Mouse (Mus musculus) thymus, adult 18-20 months (tissue): ENCODE results near the gene Cd302.
A peak's percentile ranks its signal among the peaks of the same experiment; 100 is the strongest.

ENCODE experiments used
- DNase-seq, 2 experiments: peaks; one replicate each; pipeline ENCODE4 v3.0.0; 2022; ENCODE audit warnings: mixed read lengths in 2 of 2

The Cd302 gene

DNA sequence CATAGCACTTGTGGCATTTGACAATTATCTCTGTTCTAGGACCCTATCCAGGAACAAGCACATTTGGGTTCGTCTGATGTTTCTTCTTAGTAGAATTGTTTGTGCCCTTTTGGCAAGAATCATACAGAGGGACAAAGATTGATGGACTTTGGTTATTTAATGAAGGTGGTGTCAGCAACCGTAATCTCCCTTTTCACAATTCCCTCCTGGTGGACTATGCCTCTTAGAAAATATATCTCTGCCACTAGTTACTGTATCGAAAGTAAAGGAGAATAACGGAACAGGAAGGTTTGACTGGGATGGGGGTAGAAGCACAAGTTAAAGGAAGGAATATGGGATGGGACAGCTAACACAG lies at the start of gene Cd302:
Gene Cd302, minus strand, starts transcription at position 22 of the 355 bp plus-strand sequence.
- no peak for DNase-seq

DNA sequence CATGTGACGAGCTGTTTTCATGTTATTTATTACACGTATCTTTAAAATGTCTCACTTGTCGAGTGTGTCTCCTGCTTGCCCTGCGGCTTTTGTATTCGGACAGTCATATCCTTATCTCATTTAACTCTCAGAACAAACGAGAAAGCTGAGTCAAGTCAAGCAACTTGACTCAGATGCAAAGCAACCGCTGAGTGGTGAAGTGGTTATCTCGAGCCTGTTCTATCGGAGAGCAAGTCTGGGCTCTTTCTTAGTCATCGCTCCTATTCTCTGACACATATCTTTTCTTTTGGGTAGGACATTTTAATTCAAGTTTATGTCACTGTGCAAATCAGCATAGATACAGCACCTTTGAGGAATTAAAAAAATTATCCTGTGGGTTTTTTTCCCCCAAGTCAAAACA lies 44.4 kb upstream of the Cd302 start:
- DNase-seq: no peak

DNA sequence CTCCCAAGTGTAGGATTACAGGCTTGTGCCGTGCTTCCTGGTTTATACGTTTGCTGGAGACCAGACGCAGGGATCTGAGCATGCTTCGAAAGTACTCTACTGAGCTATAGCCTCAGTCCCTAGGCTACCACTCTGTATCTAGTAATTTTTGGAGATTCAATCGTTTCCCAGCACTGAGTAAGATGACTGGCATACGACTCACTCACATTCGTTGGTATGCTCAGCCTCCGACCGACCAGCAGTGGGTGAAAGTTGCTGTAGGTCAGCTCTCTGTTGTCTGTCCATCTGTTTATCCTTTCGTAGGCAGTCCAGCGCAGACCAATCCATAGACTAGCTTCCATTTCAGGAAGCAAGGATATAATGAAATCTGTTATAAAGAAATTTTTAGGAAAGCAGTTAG lies 43.3 kb upstream of the Cd302 start:
- DNase-seq: no peak

DNA sequence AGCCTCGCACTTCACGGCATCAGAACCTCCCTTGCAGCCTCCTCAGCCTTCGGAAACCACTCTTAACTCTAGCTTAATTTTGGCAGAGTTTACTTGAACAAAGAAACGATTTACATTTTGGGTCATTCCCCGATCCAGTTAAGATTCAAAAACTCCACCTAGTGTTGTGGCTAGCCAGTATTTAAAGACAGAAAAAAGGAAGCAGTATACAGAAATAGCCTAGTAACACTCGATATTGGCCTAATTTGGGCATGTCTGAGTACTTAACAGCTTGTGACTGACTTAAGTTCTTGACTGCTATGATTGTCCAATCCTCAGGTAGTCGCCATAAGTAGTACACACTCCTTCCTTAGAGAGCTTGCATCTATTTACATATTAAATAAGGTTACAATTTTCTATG lies 42.7 kb upstream of the Cd302 start:
- DNase-seq: no peak

DNA sequence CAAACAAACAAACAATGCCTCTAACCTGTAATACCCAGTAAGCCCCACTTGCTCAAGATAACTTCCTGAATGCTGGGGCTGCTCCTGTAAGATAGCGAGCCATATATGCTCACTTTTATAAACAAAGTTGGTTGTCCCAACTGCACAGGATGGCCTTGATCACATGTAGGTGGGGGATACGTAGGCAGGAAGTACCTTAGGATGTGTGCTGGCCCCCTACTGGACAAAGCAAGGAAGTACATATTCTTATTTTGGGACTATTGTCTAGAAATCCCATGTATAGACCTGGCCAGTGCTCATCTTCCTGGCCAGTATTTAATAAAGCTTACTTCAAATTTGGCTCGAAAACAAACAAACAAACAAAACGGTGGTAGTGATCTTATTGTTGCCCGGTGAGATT lies 39.1 kb upstream of the Cd302 start:
- DNase-seq: no peak

DNA sequence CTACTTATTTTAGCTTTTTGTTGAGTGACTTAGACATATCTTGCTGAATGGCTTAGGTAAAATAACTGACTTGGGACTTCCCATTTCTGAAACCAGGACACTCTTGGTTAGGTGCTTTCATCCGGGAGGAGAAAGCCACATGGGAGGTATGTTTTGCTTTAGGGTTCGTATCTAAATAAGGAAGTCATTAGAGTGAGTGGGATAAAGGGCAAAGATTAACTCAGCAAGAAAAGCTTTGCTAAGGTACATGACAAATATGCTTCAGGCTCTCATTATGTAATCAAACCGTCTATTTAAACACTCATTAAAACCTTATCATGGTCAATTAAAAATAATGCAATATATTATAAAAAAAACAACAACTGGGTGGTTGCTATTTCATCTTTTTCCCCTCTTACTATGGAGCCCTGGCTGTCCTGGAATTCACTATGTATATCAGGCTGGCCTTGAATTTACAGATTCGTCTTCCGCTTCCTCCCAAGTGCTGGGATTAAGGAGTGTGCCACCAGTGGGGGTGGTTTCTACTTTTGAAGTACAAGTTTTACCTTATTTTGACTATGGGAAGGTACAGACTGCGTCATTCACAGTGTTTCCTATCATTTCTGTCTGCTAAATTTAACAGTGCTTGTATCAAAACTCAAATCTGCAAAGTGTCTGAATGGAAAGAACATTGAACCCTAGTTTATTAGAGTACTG lies 37.9 kb upstream of the Cd302 start:
- no peak for DNase-seq

DNA sequence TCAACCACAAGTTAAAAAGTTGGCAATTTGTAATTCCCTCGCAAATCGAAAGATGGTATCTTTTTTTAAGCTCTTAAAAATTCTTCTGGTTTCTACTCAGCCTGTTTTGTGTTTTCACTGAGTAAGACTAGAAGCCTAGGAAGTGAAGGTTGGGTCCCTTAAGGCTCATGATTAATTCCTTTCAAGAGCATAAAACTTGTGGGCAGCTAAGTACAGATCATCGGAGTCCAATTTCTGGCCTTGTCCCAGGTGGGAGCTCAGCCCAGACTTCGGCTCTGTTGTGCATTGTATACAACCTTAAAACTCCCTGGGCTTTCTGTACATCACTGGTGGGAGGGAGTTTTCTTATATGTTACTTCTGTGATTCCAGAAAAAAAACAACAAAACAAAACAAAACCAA lies 19.5 kb upstream of the Cd302 start:
- DNase-seq: no peak

DNA sequence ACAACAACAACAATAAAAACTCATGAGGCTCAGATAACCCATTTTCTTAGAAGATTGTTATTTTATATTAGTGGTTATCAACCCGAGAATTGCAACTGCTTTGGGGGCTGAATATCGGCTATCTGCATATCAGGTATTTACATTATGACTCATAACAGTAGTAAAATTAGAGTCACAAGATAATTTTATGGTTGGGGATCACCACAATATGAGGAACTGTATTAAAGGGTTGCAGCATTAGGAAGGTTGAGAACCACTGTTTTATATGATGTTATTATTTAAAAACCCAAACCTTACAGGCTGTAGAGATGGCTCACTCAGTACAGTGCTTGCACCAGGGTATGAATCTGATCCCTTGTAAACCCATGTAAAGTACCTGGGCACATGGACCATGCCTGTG lies 15.0 kb upstream of the Cd302 start:
- no peak for DNase-seq

DNA sequence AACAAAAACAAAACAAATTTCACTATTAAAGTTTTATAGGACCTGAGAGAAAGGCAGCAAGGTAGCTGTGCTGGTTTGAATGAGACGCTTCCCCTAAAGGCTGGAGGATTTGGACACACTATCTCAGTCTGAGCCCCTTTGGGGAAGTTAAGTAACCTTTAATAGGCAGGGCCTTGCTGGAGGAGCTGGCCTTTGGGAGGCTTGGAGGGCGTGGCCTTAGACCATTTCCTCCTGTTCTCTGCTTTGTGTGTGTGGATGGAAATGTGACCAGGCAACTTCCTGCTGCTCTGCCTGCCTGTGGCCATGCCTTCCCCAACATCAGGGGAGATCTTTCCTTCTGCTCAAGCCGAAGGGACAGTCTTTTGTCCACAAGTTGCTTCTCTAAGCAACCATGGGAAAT lies 14.0 kb upstream of the Cd302 start:
- no peak for DNase-seq

DNA sequence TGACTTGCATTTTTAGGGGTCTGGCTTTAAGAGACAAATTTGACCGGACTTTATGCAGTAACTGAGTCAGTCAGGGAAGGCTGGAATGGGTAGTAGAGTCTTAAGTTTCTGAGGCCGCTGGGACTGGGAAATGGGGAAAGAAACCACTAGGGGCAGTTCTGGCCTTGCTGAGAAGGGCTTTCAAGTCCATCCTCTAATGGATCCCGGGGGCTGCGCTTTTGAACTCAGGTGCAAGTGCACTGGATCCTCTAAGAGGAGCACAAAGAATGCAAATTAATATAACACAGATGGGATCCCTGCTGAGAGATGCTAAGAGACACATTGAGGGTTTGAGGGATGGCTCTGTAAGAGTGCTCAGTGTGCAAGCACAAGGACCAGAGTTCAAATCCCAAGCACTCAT lies 7.1 kb upstream of the Cd302 start:
- no peak for DNase-seq

DNA sequence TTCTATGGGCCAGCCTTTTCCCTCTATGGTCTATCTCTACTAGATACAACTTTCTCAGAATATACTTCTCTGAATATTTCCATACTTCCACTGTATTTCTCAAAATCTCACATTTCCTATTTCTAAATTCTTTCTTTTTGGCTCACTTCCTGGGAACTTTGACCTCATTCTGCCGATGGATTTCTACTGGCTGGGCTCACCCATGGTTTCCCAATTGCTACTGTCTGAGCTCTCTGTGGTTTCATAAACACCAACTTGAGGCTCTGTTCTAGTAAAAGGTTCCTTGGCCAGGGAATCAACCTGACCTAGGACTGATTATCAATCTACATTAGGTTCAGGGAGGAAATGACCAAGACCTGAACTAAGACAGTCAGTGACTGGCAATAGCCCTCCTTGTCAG lies 5.2 kb upstream of the Cd302 start:
- no peak for DNase-seq

DNA sequence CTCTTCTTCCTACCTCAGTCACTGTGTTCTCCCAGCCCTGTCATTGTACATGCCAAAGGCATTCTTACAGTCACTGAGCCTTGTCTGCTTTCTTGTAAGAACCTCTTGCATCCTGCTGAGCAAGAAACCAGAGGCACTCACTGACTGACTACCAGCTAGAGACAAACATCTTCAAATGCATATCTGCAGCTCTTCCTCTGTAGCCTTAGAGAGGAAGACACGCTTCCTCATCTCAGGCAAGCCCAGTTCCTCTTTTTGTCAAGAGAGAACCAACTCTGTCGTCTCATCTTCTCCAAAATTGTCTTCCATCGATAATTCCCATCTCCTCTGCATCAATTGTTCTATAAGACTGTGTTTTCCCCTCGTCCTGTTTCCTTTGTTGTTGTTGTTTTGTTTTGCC lies 4.3 kb upstream of the Cd302 start:
- DNase-seq: no peak

DNA sequence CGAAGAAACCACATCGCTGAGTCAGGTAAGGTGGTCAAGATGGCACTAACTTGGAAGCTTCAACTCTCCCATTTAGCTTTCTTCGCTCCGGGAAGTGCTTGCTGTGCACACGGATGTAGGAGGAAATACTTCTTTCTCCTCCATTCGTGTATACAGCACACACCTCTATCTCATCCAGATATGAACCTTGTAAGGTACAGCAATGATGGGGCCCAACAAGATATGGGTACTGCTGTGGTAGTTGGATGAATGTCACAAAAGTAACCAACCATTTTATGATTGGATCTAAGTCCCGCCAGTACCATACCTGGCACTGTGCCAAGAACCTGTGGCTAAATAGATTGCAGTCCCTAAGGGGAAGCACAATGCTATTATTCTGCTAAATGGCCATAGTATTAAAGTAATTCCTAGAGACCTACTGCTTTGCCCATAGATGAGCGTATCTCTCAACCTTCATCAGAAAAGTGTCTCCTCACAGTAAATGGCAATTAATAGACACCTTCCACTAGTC lies 874 bp upstream of the Cd302 start:
- DNase-seq: no peak

DNA sequence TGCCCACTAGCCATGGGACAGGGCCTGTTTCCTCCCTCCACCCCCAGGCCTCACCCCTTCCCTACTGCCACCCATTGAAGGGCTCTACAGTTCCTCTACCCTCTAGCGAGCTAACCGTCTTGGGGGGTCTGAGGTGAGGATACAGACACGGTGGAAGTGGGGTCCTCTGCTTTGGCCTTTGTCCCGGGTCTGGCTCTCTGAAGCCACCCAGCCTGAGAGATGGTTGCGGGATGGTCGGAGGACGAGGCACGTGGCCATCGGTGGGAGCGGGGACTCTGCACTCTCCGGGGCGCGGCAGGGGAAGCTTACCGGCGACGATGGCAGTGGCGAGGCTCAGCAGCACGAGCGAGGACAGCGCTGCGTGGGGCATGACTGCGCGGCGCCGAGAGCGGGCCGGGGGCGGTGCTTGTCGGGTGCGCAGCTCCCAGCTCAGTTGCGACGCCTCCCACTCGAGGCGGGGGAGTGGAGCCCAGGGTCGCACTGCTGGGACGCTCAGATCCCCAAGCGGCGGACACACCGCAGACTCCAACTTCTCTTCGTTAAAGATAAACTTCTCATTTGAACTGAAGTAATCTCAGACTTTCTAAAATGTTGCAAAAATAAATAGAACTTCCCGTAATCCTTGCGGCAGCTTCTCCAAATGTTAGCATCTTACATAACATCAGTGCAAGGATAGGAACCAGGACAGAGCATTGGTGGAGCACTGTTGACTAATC lies 379 bp downstream of the Cd302 start:
- DNase-seq: peak; percentile 26 to 49

DNA sequence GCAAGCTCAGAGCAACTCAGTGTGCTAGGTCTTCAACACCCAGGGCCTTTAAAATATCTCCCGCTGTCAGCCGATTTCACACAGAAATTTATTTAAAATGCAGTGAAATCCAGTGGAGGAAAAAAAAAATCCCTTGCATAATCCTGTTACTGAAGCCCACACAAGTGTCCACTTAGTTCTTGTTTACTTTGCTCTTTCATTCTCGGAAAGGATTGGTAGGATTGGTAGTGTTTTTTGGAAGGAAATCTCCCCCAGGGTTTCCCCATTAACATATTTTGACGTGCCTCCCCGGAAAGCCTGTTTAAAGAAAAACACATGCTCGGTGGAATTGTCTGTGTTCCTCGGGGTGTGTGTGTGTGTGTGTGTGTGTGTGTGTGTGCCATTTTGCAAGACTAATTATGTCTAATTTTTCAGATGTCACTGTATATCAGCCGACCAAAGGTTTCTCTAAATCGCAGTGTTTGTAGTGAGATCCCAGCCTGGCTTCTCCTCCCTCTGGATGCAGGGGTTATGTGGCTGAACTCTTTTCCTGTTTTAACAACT lies 1.0 kb downstream of the Cd302 start:
- no peak for DNase-seq

DNA sequence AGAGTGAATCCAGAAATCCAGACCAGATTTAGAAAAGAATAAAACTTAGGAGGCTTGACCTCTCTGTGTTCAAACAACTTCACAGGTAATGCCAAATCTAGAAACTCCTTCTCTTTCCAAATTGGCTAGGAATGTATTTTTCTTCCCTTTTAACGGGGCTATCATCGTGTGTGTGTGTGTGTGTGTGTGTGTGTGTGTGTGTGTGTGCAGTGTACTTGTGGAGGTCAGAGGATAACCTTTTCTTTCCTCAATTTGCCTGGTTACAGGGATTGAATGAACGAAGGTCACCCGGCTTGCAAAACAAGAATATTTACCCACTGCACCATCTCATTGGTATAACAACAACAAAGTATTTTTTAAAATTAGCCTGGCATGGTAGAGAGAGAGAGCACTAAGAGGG lies 1.7 kb downstream of the Cd302 start:
- no peak for DNase-seq

DNA sequence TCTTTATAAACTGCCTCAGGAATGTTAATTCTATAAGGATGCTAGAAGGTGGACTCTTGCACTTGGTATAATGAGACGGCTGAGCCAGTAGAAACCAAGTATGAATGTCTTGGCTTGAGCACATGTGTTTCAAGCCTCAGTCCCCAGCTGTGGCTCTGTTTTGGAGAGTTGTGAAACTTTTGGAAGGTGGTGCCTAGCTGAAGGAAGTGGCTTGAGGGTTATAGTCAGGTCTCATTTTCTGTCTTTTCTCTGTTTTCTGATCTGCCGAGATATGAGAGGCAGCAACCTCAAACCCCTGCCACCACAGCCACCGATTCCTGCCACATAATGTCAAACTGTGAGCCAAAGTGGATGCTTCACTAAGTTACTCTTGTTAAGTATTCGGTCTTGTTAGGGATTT lies 5.7 kb downstream of the Cd302 start:
- DNase-seq: no peak

DNA sequence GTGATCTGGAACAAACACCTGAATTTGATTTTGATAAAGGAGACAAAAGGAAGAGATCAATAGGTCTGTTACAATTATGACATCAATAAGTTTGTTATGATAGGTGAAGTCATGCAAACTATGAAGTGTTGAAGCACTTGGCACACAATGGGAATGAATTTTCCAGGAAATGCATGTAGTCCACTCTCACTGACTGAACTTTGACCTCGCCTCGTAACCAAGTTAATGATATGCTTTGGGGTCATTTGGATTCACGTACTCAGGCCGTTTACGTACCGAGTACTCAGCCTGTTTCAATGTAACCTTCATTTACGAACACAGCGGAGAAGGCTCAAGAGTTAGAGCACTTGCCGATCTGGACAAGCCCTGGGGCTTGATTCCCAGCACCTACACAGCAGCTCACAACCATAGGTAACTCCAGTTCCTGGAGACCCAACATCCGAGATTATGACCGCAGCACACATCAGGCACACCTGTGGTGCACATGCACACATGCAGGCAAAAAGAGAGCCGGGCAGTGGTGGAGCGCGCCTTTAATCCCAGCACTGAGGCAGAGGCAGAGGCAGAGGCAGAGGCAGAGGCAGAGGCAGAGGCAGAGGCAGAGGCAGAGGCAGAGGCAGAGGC lies 14.3 kb downstream of the Cd302 start:
- DNase-seq: no peak

DNA sequence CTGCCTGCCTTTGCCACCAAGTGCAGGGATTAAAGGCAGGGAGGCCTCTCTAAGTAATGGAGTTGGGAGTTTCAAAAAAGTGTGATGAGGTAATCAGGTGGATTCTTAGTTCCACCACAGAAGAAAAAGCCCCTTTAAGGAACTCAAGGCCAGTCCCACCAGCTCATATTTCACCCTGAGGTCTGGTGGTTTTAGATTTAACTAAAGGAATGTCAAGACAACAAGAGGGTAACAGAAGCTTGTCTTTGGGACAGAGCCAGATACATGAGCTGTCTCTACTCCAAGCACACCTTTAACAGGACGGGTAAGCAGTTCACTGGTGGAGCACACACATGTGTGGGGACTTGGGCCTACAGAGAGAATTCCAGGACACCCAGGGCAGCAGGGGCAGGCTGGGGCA lies 16.7 kb downstream of the Cd302 start:
- DNase-seq: no peak

DNA sequence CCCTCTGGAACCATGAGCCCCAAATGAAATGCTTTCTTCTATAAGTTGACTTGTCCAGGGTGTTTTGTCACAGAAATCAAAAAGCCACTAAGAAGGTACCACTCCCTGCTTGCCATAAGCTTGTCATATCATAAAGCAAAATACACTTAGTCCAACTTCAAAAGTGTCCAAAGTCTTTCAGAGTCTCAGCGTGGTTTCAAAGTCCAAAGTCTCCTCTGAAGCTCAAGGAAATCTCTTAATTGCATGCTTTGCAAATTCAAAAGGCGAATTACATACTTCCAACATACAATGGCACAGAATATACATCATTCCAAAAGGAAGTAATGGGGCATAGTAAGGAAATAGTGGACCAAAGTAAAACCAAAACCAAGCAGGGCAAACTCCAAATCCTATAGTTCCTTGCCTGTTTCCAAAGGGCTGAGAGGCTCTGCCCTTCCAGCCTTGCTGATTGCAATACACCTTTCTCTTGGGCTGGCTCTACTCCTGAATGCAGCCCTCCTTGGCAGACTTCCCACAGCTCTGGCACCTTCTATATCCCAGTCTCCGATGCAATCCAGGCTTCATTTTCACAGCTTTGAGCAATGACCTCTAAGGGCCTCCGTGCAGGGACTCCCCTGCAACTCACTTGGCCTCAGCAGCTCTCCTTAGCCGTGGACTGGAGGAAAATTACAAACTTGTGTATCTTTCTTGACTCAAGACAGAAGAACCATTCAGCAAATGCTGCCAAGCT lies 23.5 kb downstream of the Cd302 start:
- no peak for DNase-seq

DNA sequence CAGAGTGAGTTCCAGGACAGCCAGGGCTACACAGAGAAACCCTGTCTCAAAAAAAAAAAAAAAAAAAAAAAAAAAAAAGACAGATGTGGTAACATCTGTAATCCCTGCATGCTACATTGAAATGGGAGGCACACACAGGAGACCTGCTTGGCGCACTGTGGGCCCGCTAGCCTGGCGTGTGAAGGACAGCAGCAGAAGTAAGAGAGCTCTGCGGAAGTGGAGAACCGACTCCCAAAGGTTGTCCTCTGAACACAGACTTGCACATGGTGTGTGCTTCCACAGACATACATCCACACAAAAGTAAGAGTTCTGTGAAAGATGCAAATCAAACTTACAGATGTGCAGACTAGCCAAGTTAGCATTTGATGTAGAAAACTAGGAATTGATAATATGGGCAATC lies 25.1 kb downstream of the Cd302 start:
- DNase-seq: no peak

DNA sequence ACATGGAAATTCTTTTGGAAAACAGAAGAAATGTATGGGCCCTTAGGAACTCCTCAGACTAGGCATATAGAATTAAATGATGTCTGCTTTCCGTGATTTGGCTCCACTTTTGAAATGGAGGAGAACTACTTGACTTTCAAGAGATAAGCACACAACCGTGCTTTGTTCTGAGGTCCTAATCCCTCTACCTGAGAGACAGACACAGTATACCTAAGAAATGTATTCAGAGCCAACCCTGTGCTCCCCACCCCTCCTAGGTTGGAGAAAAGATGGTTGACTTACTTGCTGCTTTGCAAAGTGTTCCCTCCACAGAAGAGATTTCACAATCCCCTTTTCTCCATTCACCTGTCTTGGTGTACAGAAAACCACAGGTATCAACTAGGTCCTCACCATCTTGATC lies 27.5 kb downstream of the Cd302 start:
- no peak for DNase-seq

DNA sequence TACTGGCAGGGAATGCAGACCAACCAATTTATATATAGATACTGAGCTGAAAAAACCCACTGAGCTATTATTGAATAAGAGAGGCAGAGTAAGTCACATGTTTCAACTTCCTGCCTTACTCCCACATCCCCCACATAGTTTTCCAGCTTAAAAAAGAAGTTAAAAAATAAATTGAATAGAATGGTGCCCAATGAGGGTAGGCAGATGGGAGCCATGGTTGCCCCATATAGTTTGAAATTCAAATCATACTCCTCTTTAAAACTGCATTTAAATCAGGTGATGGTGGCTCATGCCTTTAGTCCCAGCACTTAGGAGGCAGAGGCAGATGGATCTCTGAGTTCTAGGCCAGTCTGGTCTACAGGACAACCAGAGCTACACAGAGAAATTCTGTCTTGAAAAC lies 30.8 kb downstream of the Cd302 start:
- no peak for DNase-seq
